Mouse (Mus musculus): ENCODE results near the gene Dhx29.

- TF ChIP-seq POLR2A (IDR thresholded peaks at IDR 0.05; ENCODE audit: low read depth, low read length) (no peak), CTCF (IDR thresholded peaks at IDR 0.05; ENCODE audit: extremely low read depth, insufficient read depth, insufficient read length, insufficient replicate concordance) (no peak)
These were observed 71.4 kb downstream of the Dhx29 start for GRCm38 (mm10) chr13:112998427-112999201.

All from spleen, adult 2 months (tissue).